Mouse (Mus musculus) spleen, embryonic (tissue): ENCODE measurements around the gene Fnbp1l.

Experiments
- CTCF ChIA-PET: fragments of 350-600 bp; sonication (Branson Sonifier 250); formaldehyde crosslinking; loops from one replicate; lab custom pipeline; 2022; lab: Charles Lee

The Fnbp1l gene

GRCm38 (mm10) chr3:122618991-122619930, at the start of gene Fnbp1l:
Gene Fnbp1l (minus strand): TSS chr3:122619715.
- CTCF ChIA-PET: interaction anchor here (0.7 to 0.9 kb wide), 3 partner anchors 188 to 358 kb away, joined by 3 to 4 read pairs (median 3); no protein-coding TSS in a partner anchor

GRCm38 (mm10) chr3:122660795-122661194, 41.3 kb upstream of the Fnbp1l start:
- CTCF ChIA-PET: interaction anchor here (0.5 kb wide), 1 partner anchor 23 kb away, joined by 3 read pairs; no protein-coding TSS in a partner anchor

DNA sequence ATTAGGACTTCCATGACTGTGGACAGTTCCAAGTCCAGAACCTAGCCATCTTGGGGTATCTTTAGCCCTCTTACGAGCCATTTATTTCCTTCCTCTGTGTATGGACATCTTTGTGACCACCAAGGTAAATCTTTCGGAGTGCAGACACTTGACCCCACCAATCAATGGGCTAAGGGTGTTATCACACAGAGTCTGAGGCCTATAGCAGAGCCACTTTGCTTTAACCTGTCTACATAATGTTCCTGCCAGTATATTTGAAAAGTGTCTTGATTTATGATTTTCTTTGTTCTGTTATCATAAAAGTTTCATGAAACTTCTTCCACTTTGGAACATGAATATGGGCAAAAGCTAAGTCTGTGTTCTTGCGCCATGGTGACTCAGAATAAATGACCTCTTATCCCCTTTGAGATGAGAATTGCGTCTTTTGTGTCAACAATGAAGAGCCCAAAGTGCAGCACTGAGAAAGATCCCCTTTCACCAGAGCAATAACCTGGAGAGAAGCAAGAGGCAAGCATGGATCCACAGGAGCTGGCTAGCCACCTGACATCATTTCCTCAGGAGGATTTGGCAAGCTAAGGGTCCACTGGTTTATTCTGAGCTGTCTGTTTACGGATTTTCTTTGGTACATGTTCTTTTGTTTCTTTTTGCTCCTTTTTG, 39.9 kb upstream of the Fnbp1l start:
- CTCF ChIA-PET: no interaction called here

GRCm38 (mm10) chr3:122647195-122647837, 27.8 kb upstream of the Fnbp1l start:
- CTCF ChIA-PET: no interaction called here

- CTCF ChIA-PET: no interaction called here
These were observed 20.8 kb upstream of the Fnbp1l start for GRCm38 (mm10) chr3:122640286-122640685.

GRCm38 (mm10) chr3:122639197-122639475, 19.6 kb upstream of the Fnbp1l start:
- CTCF ChIA-PET: no interaction called here

- CTCF ChIA-PET: interaction anchor here (0.6 kb wide), 2 partner anchors 22 to 42 kb away, joined by 3 read pairs; no protein-coding TSS in a partner anchor
These were observed 19.0 kb upstream of the Fnbp1l start for GRCm38 (mm10) chr3:122638329-122639196.

DNA sequence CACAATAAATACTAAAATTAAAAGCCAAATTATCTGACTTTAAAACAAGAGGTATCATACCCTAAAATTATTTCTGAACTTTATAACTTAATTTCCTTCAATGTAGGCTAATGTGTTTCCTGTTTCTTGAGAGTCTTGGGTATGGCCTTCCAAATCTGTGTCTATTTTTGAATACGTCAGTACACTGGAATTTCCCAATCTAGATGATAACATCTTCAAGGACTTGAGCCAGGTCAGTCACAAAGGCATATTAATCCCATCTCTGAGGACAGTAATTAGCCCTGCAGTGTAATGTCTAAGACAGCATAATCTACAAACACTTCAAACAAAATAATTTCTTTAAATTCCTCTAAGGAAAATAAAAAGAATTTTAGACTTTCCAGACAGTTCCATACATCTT, 17.8 kb upstream of the Fnbp1l start:
- CTCF ChIA-PET: no interaction called here

GRCm38 (mm10) chr3:122635246-122635645, 15.7 kb upstream of the Fnbp1l start:
- CTCF ChIA-PET: no interaction called here

GRCm38 (mm10) chr3:122629580-122629979, 10.1 kb upstream of the Fnbp1l start:
- CTCF ChIA-PET: no interaction called here

- CTCF ChIA-PET: no interaction called here
These were observed 9.4 kb upstream of the Fnbp1l start for GRCm38 (mm10) chr3:122628956-122629355.

- CTCF ChIA-PET: no interaction called here
These were observed 9.0 kb upstream of the Fnbp1l start for GRCm38 (mm10) chr3:122628546-122628945.

DNA sequence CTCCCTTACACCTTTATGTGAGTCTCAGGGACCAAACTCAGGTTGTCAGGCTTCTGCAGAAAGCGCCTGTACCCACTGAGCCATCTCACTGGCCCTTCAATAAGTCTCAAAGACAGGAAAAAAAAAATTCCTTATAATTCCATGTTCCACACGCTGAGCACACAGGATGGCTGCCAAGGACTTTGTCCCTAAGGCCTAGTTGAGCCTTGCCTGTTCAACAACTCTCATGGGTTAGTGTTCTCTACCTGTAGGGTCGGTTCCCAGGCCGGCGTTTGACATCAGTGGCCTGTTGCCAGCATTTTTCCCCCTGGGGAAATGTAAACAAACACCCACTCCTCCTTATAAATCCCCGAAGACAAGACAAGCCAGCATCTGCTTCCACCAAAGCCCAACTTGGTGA, 8.3 kb upstream of the Fnbp1l start:
- CTCF ChIA-PET: no interaction called here

GRCm38 (mm10) chr3:122624591-122624990, 5.1 kb upstream of the Fnbp1l start:
- CTCF ChIA-PET: no interaction called here

- CTCF ChIA-PET: no interaction called here
These were observed 893 bp upstream of the Fnbp1l start for GRCm38 (mm10) chr3:122620285-122620931.

DNA sequence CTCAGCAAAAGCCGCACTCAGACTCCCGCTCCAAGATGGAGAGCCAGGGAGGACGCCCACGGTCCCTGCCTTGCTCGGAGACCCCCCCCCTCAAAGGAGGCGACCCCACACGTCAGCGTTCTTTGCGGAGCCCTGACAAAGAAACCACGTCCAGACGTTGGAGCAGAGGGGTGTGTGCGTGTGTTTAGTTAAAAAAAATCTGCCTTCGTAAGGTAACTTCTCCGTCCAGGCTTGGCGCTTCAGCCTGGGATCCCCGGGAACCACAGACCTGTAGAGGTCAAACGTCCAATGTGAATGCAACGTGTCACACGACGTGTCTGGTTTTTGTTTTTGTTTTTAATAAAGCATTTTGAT, 393 bp upstream of the Fnbp1l start:
- CTCF ChIA-PET: no interaction called here

DNA sequence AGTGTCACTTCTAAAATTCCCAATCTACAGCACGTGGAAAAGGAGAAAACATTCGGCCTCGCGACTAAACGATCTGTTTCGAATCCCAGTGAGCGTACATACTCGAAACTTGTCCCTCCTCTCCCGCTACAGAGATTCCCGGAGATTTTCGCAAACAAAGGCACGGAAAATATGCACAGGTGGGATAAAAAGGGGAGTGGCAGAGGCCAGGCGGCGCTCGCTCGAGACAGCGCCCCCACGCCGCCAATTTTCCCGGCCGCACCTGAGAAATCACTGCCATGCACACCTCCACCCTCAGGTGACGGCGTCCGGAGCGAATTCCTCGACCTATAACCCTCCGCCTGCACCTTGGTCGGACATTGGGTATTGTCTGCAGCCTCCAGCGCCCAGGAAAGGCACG, 1.1 kb downstream of the Fnbp1l start:
- CTCF ChIA-PET: interaction anchor here (0.5 to 0.9 kb wide), 3 partner anchors 187 to 295 kb away, joined by 3 to 4 read pairs (median 3); no protein-coding TSS in a partner anchor

DNA sequence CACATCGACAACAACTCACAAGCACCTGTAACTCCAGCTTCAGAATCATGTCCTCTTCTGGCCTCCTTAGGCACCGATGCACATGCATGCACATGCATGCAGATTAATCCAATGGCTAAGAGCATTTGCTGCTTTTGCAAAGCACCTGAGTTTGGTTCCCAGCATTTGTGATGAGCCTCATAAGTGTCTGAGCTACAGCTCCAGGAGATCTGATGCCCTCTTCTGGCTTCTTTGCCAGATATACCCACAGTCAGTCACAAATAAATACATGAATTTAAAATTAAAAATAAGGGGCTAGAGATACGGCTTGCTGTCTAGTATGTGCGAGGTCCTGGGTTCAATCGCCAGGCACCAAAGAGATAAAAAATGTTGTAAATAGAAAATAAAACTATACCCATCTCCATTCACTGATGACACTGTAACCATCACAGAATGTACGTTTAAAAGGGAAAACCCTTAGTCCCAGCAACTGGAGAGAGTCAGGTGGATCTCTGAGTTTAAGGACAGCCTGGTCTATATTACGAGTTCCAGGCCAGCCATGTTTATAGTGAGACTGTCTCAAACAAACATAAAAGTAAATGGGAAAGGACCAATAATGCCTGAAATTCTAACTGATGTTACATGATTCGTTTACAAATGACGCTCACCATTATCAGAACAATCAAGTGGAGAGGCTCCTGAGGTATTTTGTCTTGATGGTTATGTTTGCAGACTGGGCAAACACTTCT, 1.7 kb downstream of the Fnbp1l start:
- CTCF ChIA-PET: no interaction called here

GRCm38 (mm10) chr3:122612537-122612936, 7.0 kb downstream of the Fnbp1l start:
- CTCF ChIA-PET: no interaction called here

- CTCF ChIA-PET: no interaction called here
These were observed 7.8 kb downstream of the Fnbp1l start for GRCm38 (mm10) chr3:122611761-122612160.
